Mouse (Mus musculus) cerebellum, adult 2 months (tissue): ENCODE measurements at regions not wholly inside any gene's neighbourhood (a gene's known extent, or its start where the extent isn't known, plus 50 kb on each side); places are given as distances from the start of the nearest gene placed in this dataset.

Source experiments
- CTCF ChIP-seq: fragments of 200-500 bp; IDR thresholded peaks from 2 replicates; pipeline ENCODE4 v1.5.1; 2011; ENCODE audit warnings: low read depth, mild to moderate bottlenecking, control low read depth, low read length, moderate library complexity, borderline replicate concordance; ENCODE audit not compliant: insufficient read depth
- POLR2A ChIP-seq: fragments of 200-500 bp; IDR thresholded peaks from 2 replicates; pipeline ENCODE4 v1.6.1; 2011; ENCODE audit warnings: low read length, control low read depth, borderline replicate concordance; ENCODE audit not compliant: insufficient read depth

GRCm38 (mm10) chr10:9528066-9528465 lies 146.9 kb downstream of the Samd5 start:
- TF ChIP-seq CTCF (no peak), POLR2A (no peak)
